Mouse (Mus musculus): Measurements from ENCODE around the gene Prpf4. TPM values are rescaled to one million over a fixed set of nuclear protein-coding genes. Genes with fewer than 3 reads are reported as not detected.

Prpf4 gene
- polyA plus RNA-seq, 1 experiment: 3.5 TPM

DNA sequence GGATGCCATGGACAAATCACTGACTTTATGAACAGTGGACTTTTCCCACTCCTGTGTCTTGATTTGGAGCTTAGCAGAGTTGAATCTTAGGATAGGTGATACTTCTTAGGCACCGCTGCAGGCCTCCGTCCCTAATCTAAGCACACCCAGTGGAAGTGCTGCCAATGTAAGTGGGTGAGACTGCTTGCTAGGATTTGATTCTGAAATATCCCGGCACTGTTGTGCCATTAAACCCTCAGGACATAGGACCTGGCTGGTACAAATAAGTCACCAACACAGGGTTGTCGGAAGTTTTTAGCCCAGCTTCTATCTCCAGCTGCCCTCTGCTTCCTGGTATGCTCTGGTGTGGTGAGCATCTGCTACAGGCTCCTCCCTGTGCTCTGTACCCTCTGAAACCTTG, 17.3 kb downstream of the Prpf4 start:
- Histone ChIP-seq H3K36me3 (ENCODE audit: control insufficient read depth, insufficient read depth, low read length) (peaks cover 33% of the 10 kb centered on the region), H3K4me1 (ENCODE audit: control insufficient read depth, insufficient read depth, insufficient read length, low read length) (no peaks in the 10 kb centered on the region), H3K27ac (ENCODE audit: insufficient read depth, low read depth, low read length) (no peak overlapping the region), H3K27me3 (ENCODE audit: control insufficient read depth, insufficient read depth, low read length) (no peaks in the 10 kb centered on the region), H3K4me3 (ENCODE audit: low read depth, low read length) (no peak overlapping the region)
- 92% methylated on average over 4 of the region's 4 CpGs for WGBS
- TF ChIP-seq POLR2A (IDR thresholded peaks at IDR 0.05; ENCODE audit: low read depth, low read length): no peak
- no peak for TF ChIP-seq CTCF (IDR thresholded peaks at IDR 0.05; ENCODE audit: extremely low read depth, insufficient read length, insufficient replicate concordance, low read depth, low read length)

DNA sequence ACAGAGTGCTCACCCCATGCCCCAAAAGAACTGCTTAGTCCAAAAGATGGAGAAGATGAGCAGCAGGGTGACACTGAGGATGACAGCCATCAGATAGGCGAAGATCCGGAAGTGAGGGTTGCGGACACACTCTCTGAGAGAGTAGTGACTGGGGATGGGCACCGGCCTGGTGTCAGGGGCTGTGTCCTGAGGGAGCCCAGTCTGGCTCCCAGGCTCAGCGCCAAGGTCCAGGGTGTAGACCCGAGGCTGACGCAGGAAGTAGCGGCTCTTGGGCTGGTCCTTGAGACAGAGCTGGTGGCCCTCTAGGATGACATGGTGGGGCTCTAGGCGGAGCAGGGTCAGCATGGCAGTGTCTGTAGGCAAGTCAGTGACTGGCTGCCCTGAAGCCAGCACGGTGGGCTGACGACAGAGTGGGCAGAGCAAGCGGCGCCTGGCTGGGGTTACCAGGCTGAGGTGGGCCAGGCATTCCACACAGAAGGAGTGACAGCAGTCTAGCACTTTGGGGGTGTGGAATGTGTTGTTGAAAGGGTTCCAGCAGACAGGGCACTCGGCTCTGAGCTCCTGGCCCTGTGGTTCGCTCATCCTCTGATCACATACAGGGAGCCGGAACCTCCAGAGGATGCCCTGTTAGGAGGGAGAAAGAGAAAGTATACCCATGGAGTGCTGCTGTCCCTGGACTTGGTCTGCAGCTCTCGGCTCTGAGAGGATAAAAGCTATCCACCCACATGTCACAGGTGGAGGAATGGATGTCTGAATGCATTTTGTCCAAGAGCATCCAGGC, 19.6 kb downstream of the Prpf4 start:
- no peak overlapping the region for H3K4me3 ChIP-seq (ENCODE audit: low read depth, low read length)
- no peaks in the 10 kb centered on the region for H3K4me1 ChIP-seq (ENCODE audit: control insufficient read depth, insufficient read depth, insufficient read length, low read length)
- H3K36me3 ChIP-seq (ENCODE audit: control insufficient read depth, insufficient read depth, low read length): peaks cover 15% of the 10 kb centered on the region
- TF ChIP-seq POLR2A (IDR thresholded peaks at IDR 0.05; ENCODE audit: low read depth, low read length): no peak
- no peak for TF ChIP-seq CTCF (IDR thresholded peaks at IDR 0.05; ENCODE audit: extremely low read depth, insufficient read length, insufficient replicate concordance, low read depth, low read length)
- 71% methylated on average over 17 of the region's 17 CpGs for WGBS
- no peaks in the 10 kb centered on the region for H3K27me3 ChIP-seq (ENCODE audit: control insufficient read depth, insufficient read depth, low read length)
- H3K27ac ChIP-seq (ENCODE audit: insufficient read depth, low read depth, low read length): no peak overlapping the region

DNA sequence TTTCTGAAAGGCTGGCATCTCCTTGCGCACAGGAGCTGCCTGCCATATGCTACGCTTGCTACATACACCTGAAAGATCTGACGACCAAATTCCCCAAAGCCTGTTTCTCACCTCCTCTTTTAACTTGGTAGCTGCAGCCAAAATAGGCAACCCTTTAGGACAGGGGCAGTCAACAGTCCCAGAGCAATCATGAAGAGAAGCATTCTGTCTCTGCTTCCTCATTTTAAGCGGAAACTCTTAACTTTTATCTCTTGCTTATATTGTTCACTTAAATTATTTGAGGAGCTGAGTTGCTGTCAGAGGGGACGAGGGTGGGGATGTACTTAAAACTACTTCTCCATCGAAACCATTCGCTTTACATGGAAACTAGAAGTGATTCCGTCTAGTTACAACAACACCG, 21.0 kb downstream of the Prpf4 start:
- Histone ChIP-seq H3K36me3 (ENCODE audit: control insufficient read depth, insufficient read depth, low read length) (peaks cover 4% of the 10 kb centered on the region), H3K4me1 (ENCODE audit: control insufficient read depth, insufficient read depth, insufficient read length, low read length) (peaks cover 5% of the 10 kb centered on the region; the same call in 1 of the 2 replicates), H3K4me3 (ENCODE audit: low read depth, low read length) (no peak overlapping the region), H3K27me3 (ENCODE audit: control insufficient read depth, insufficient read depth, low read length) (no peaks in the 10 kb centered on the region), H3K27ac (ENCODE audit: insufficient read depth, low read depth, low read length) (no peak overlapping the region)
- 91% methylated on average over 9 of the region's 9 CpGs for WGBS
- TF ChIP-seq POLR2A (IDR thresholded peaks at IDR 0.05; ENCODE audit: low read depth, low read length) (no peak), CTCF (IDR thresholded peaks at IDR 0.05; ENCODE audit: extremely low read depth, insufficient read length, insufficient replicate concordance, low read depth, low read length) (no peak)

DNA sequence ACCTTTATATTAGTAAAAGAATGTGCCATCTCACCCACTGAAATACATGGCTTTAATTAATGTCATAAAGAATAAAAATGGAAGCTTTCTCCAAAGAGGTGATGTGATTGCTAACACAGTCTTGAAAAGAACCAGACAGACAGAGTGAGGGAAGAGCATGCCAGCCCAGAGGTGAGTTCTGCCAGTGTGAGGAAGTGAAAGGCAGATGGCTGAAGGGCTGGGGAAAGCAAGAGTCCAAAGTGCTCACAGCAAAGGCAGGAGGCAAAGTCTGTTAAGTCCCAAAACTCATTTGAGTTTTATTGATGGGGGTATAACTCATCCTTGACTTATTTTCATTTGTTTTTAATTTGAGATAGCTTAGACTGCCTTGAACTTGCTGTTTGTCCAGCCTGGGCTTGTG, 22.1 kb downstream of the Prpf4 start:
- Histone ChIP-seq H3K27me3 (ENCODE audit: control insufficient read depth, insufficient read depth, low read length) (no peaks in the 10 kb centered on the region), H3K36me3 (ENCODE audit: control insufficient read depth, insufficient read depth, low read length) (no peaks in the 10 kb centered on the region), H3K4me1 (ENCODE audit: control insufficient read depth, insufficient read depth, insufficient read length, low read length) (peaks cover 7% of the 10 kb centered on the region; the same call in 1 of the 2 replicates), H3K4me3 (ENCODE audit: low read depth, low read length) (no peak overlapping the region), H3K27ac (ENCODE audit: insufficient read depth, low read depth, low read length) (no peak overlapping the region)
- no peak for TF ChIP-seq CTCF (IDR thresholded peaks at IDR 0.05; ENCODE audit: extremely low read depth, insufficient read length, insufficient replicate concordance, low read depth, low read length)
- no peak for TF ChIP-seq POLR2A (IDR thresholded peaks at IDR 0.05; ENCODE audit: low read depth, low read length)

DNA sequence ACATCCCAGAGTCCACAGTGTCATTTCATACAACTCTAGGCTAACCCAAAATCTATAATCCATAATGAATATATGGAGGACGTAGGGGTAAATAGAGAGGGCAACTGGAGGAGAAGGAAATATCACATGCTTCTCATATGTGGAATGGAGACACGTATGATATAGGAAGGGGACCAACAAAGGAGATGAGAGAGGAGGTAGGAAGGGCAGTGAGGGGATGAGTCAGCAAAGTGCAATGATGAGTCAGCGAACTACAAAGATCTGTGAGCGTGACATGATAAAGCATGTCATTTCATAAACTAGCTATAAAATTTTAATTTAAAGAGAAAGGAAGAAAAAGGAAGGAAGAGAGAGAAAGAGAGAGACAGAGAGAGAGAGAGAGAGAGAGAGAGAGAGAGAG, 22.9 kb downstream of the Prpf4 start:
- Histone ChIP-seq H3K4me1 (ENCODE audit: control insufficient read depth, insufficient read depth, insufficient read length, low read length) (peaks cover 7% of the 10 kb centered on the region; the same call in 1 of the 2 replicates), H3K36me3 (ENCODE audit: control insufficient read depth, insufficient read depth, low read length) (no peaks in the 10 kb centered on the region), H3K27ac (ENCODE audit: insufficient read depth, low read depth, low read length) (no peak overlapping the region), H3K4me3 (ENCODE audit: low read depth, low read length) (no peak overlapping the region), H3K27me3 (ENCODE audit: control insufficient read depth, insufficient read depth, low read length) (no peaks in the 10 kb centered on the region)
- 78% methylated on average over 4 of the region's 4 CpGs for WGBS
- no peak for TF ChIP-seq POLR2A (IDR thresholded peaks at IDR 0.05; ENCODE audit: low read depth, low read length)
- no peak for TF ChIP-seq CTCF (IDR thresholded peaks at IDR 0.05; ENCODE audit: extremely low read depth, insufficient read length, insufficient replicate concordance, low read depth, low read length)

DNA sequence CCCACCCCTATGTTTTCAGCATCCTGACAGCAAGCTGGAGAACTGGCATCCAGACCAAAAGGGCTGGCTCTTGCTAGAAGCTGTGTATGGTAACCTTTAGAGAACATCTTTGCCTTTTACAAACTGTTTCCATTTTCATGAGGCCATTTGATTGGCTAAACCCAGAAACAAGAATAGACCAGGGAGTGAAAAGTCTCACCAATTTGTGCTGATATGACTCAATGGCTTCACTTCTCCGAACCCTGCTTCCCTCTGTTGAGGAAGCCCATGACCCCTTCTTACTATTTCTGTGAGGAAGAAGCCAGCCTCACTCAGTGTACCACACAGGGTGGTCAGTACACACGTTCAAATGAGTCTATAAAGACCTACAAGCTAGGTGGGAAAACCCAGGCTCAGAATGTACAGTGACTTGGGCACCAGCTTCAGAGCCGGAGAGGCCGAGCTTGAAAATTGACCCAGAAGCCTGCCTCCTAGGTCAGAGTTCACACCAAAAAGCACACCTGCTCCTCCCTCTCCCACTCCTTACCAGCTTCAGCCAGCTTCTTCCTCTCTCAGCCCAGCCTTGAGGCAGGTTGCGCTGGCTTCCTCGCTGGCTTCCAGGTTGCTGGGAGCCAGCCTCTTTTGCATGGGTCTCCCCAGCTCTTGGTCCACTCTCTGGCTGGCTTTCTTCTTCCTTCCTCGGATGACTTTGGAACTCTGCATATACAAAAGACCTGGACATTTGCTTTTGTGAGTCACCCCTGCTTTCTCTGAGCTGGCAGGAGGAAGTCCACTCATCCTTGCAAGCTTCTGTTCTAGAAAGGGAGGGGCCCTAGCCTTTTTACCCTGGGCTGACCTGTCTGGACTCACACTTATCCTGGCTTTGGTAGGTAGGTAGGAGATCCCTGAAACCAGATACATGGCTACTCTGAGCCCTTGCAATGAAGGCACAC, 25.6 kb downstream of the Prpf4 start:
- Histone ChIP-seq H3K4me3 (ENCODE audit: low read depth, low read length) (no peak overlapping the region), H3K27ac (ENCODE audit: insufficient read depth, low read depth, low read length) (no peak overlapping the region), H3K27me3 (ENCODE audit: control insufficient read depth, insufficient read depth, low read length) (no peaks in the 10 kb centered on the region), H3K4me1 (ENCODE audit: control insufficient read depth, insufficient read depth, insufficient read length, low read length) (peaks cover 7% of the 10 kb centered on the region; the same call in 1 of the 2 replicates), H3K36me3 (ENCODE audit: control insufficient read depth, insufficient read depth, low read length) (no peaks in the 10 kb centered on the region)
- TF ChIP-seq POLR2A (IDR thresholded peaks at IDR 0.05; ENCODE audit: low read depth, low read length) (no peak), CTCF (IDR thresholded peaks at IDR 0.05; ENCODE audit: extremely low read depth, insufficient read length, insufficient replicate concordance, low read depth, low read length) (peak; percentile 6; the same call in 1 of the 2 replicates)
- WGBS: 45% methylated on average over 7 of the region's 7 CpGs

DNA sequence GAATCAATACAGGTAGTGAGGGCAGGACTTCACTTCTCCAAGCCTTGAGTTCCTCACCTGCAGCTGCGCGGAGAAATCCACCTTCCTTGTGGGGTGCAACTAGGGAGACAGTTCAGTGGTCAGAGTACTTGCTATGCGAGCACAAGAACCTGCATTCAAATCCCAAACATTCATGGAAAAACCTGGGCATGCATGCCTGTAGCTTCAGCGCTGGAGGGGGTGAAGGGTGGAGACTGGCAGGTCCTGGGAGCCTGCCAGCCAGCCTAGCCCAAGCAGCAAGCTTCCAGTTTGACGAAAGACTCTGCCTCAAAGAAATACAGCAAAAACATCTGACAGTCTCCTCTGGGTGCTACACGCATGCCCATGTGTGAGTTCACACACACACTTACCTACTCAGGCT, 26.5 kb downstream of the Prpf4 start, which contains the start of gene Rnf183:
TSS of gene Rnf183 (minus strand) at position 172 of the 400 bp plus-strand sequence.
- Histone ChIP-seq H3K4me3 (ENCODE audit: low read depth, low read length) (no peak within 1 kb of the TSS), H3K4me1 (ENCODE audit: control insufficient read depth, insufficient read depth, insufficient read length, low read length) (peaks cover 7% of the 10 kb centered on the region; the same call in 1 of the 2 replicates), H3K36me3 (ENCODE audit: control insufficient read depth, insufficient read depth, low read length) (no peaks in the 10 kb centered on the region), H3K27me3 (ENCODE audit: control insufficient read depth, insufficient read depth, low read length) (no peaks in the 10 kb centered on the region), H3K27ac (ENCODE audit: insufficient read depth, low read depth, low read length) (no peak within 1 kb of the TSS)
- WGBS: 76% methylated on average over 6 of the region's 6 CpGs
- TF ChIP-seq CTCF (IDR thresholded peaks at IDR 0.05; ENCODE audit: extremely low read depth, insufficient read length, insufficient replicate concordance, low read depth, low read length) (no peak), POLR2A (IDR thresholded peaks at IDR 0.05; ENCODE audit: low read depth, low read length) (no peak)
